Mouse (Mus musculus): ENCODE data around the gene Lhfp. TPM values are rescaled to one million over a fixed set of nuclear protein-coding genes. Genes with fewer than 3 reads are reported as not detected.

The Lhfp gene
- polyA plus RNA-seq, 1 experiment, result 114 TPM

GRCm38 (mm10) chr3:53002076-53002475 is 39.3 kb upstream of the Lhfp start:
- WGBS, result 75% methylated on average over 6 of the region's 6 CpGs
- H3K4me3 ChIP-seq (replicated peaks; ENCODE audit: insufficient read depth, low read depth, low read length), result no peak overlapping the region
- TF ChIP-seq CTCF (IDR thresholded peaks at IDR 0.05; ENCODE audit: borderline replicate concordance, insufficient read depth, low read depth, low read length), result no peak
- no peak for TF ChIP-seq POLR2A (IDR thresholded peaks at IDR 0.05; ENCODE audit: borderline replicate concordance, insufficient read depth, low read length)
- H3K27me3 ChIP-seq (ENCODE audit: control insufficient read depth, insufficient read depth, low read length), result no peaks in the 10 kb centered on the region
- no peak overlapping the region for H3K27ac ChIP-seq (ENCODE audit: insufficient read depth, low read length)
- no peak for DNase-seq
- no peaks in the 10 kb centered on the region for H3K4me1 ChIP-seq (ENCODE audit: control insufficient read depth, insufficient read depth, low read length)

GRCm38 (mm10) chr3:53004406-53005114 is 36.8 kb upstream of the Lhfp start:
- 69% methylated on average over 2 of the region's 2 CpGs for WGBS
- Histone ChIP-seq H3K4me3 (replicated peaks; ENCODE audit: insufficient read depth, low read depth, low read length) (no peak overlapping the region), H3K27ac (ENCODE audit: insufficient read depth, low read length) (no peak overlapping the region), H3K4me1 (ENCODE audit: control insufficient read depth, insufficient read depth, low read length) (no peaks in the 10 kb centered on the region), H3K27me3 (ENCODE audit: control insufficient read depth, insufficient read depth, low read length) (no peaks in the 10 kb centered on the region)
- TF ChIP-seq POLR2A (IDR thresholded peaks at IDR 0.05; ENCODE audit: borderline replicate concordance, insufficient read depth, low read length) (no peak), CTCF (IDR thresholded peaks at IDR 0.05; ENCODE audit: borderline replicate concordance, insufficient read depth, low read depth, low read length) (no peak; the same call in 1 of the 2 replicates)
- no peak for DNase-seq

GRCm38 (mm10) chr3:53007411-53007810 is 33.9 kb upstream of the Lhfp start:
- Histone ChIP-seq H3K27me3 (ENCODE audit: control insufficient read depth, insufficient read depth, low read length) (no peaks in the 10 kb centered on the region), H3K4me1 (ENCODE audit: control insufficient read depth, insufficient read depth, low read length) (no peaks in the 10 kb centered on the region), H3K27ac (ENCODE audit: insufficient read depth, low read length) (no peak overlapping the region), H3K4me3 (replicated peaks; ENCODE audit: insufficient read depth, low read depth, low read length) (no peak overlapping the region)
- WGBS, result 95% methylated on average over 8 of the region's 8 CpGs
- no peak for DNase-seq
- TF ChIP-seq CTCF (IDR thresholded peaks at IDR 0.05; ENCODE audit: borderline replicate concordance, insufficient read depth, low read depth, low read length) (no peak), POLR2A (IDR thresholded peaks at IDR 0.05; ENCODE audit: borderline replicate concordance, insufficient read depth, low read length) (no peak)

- Histone ChIP-seq H3K27me3 (ENCODE audit: control insufficient read depth, insufficient read depth, low read length) (no peaks in the 10 kb centered on the region), H3K27ac (ENCODE audit: insufficient read depth, low read length) (peak within 1 kb of the TSS; percentile 71; the same call in 1 of the 2 replicates), H3K4me1 (ENCODE audit: control insufficient read depth, insufficient read depth, low read length) (peaks cover 5% of the 10 kb centered on the region), H3K4me3 (replicated peaks; ENCODE audit: insufficient read depth, low read depth, low read length) (peak within 1 kb of the TSS; percentile 92)
- WGBS, result 3% methylated on average over 53 of the region's 53 CpGs
- DNase-seq, result peak; percentile 87 to 90
- TF ChIP-seq POLR2A (IDR thresholded peaks at IDR 0.05; ENCODE audit: borderline replicate concordance, insufficient read depth, low read length) (peak; percentile 92), CTCF (IDR thresholded peaks at IDR 0.05; ENCODE audit: borderline replicate concordance, insufficient read depth, low read depth, low read length) (no peak)
Observed at GRCm38 (mm10) chr3:53016436-53017340, 24.6 kb upstream of the Lhfp start, which contains the start of gene Cog6. Cog6 (minus strand) TSS chr3:53017237.

- H3K4me1 ChIP-seq (ENCODE audit: control insufficient read depth, insufficient read depth, low read length), result no peaks in the 10 kb centered on the region
- H3K27me3 ChIP-seq (ENCODE audit: control insufficient read depth, insufficient read depth, low read length), result no peaks in the 10 kb centered on the region
- TF ChIP-seq CTCF (IDR thresholded peaks at IDR 0.05; ENCODE audit: borderline replicate concordance, insufficient read depth, low read depth, low read length) (no peak), POLR2A (IDR thresholded peaks at IDR 0.05; ENCODE audit: borderline replicate concordance, insufficient read depth, low read length) (no peak)
- WGBS, result 63% methylated on average over 4 of the region's 4 CpGs
- H3K27ac ChIP-seq (ENCODE audit: insufficient read depth, low read length), result no peak overlapping the region
- no peak overlapping the region for H3K4me3 ChIP-seq (replicated peaks; ENCODE audit: insufficient read depth, low read depth, low read length)
- no peak for DNase-seq
Observed at GRCm38 (mm10) chr3:53027333-53027732, 14.0 kb upstream of the Lhfp start.

- DNase-seq, result peak; percentile 72 to 81
- H3K4me3 ChIP-seq (replicated peaks; ENCODE audit: insufficient read depth, low read depth, low read length), result no peak overlapping the region
- no peaks in the 10 kb centered on the region for H3K27me3 ChIP-seq (ENCODE audit: control insufficient read depth, insufficient read depth, low read length)
- no peaks in the 10 kb centered on the region for H3K4me1 ChIP-seq (ENCODE audit: control insufficient read depth, insufficient read depth, low read length)
- H3K27ac ChIP-seq (ENCODE audit: insufficient read depth, low read length), result no peak overlapping the region
- TF ChIP-seq CTCF (IDR thresholded peaks at IDR 0.05; ENCODE audit: borderline replicate concordance, insufficient read depth, low read depth, low read length) (peak; percentile 79), POLR2A (IDR thresholded peaks at IDR 0.05; ENCODE audit: borderline replicate concordance, insufficient read depth, low read length) (no peak)
- WGBS, result 22% methylated on average over 7 of the region's 7 CpGs
Observed at GRCm38 (mm10) chr3:53029046-53029445, 12.3 kb upstream of the Lhfp start.

- no peak overlapping the region for H3K4me3 ChIP-seq (replicated peaks; ENCODE audit: insufficient read depth, low read depth, low read length)
- WGBS, result 72% methylated on average over 6 of the region's 6 CpGs
- no peaks in the 10 kb centered on the region for H3K4me1 ChIP-seq (ENCODE audit: control insufficient read depth, insufficient read depth, low read length)
- TF ChIP-seq CTCF (IDR thresholded peaks at IDR 0.05; ENCODE audit: borderline replicate concordance, insufficient read depth, low read depth, low read length) (no peak), POLR2A (IDR thresholded peaks at IDR 0.05; ENCODE audit: borderline replicate concordance, insufficient read depth, low read length) (no peak)
- DNase-seq, result no peak
- no peak overlapping the region for H3K27ac ChIP-seq (ENCODE audit: insufficient read depth, low read length)
- no peaks in the 10 kb centered on the region for H3K27me3 ChIP-seq (ENCODE audit: control insufficient read depth, insufficient read depth, low read length)
Observed at GRCm38 (mm10) chr3:53031586-53031985, 9.7 kb upstream of the Lhfp start.
